Mouse (Mus musculus) kidney, postnatal 0 days (tissue): ENCODE results near the gene Mrap2. TPM values are rescaled to one million over a fixed set of nuclear protein-coding genes. Genes with fewer than 3 reads are reported as not detected.
"Not testable (repeated sequence)": the region's sequence is repeated elsewhere in the genome, so short reads cannot be mapped to it uniquely, and the experiment has no call there.

Experiments used
- ATAC-seq: fragments of 200-750 bp; cut with Nextera tagmentation; replicated peaks from 2 replicates; pipeline ENCODE4 v1.8.0; 2017; ENCODE audit warnings: low read depth, moderate number of reproducible peaks, moderate TSS enrichment, moderate library complexity; ENCODE audit not compliant: low FRiP score
- DNase-seq: peaks from one replicate; pipeline ENCODE4 v3.0.0-alpha.2; 2016; ENCODE audit warnings: low spot score
- H3K27ac ChIP-seq: fragments of 300-500 bp; sonication (generic); 2 replicates; pipeline ENCODE4 v1.5.1; 2014; ENCODE audit warnings: mild to moderate bottlenecking
- H3K27me3 ChIP-seq: fragments of 300-500 bp; sonication (generic); 2 replicates; pipeline ENCODE4 v1.6.1; 2014; ENCODE audit warnings: low read length, mixed read lengths; ENCODE audit not compliant: insufficient read depth
- H3K36me3 ChIP-seq: fragments of 300-500 bp; sonication (generic); 2 replicates; pipeline ENCODE4 v1.6.1; 2014; ENCODE audit warnings: low read length, mixed read lengths; ENCODE audit not compliant: insufficient read depth
- H3K4me1 ChIP-seq: fragments of 300-500 bp; sonication (generic); replicated peaks from 2 replicates; pipeline ENCODE4 v1.6.1; 2014; ENCODE audit warnings: antibody characterized with exemption, low read length, mixed read lengths; ENCODE audit not compliant: insufficient read depth
- H3K4me2 ChIP-seq: fragments of 300-500 bp; sonication (generic); 2 replicates; pipeline ENCODE4 v1.6.1; 2014; ENCODE audit warnings: mild to moderate bottlenecking, low read length, moderate library complexity, mixed read lengths
- H3K4me3 ChIP-seq: fragments of 300-500 bp; sonication (generic); replicated peaks from 2 replicates; pipeline ENCODE4 v1.5.1; 2014; ENCODE audit warnings: low read depth, low read length
- H3K9ac ChIP-seq: fragments of 300-500 bp; sonication (generic); 2 replicates; pipeline ENCODE4 v1.6.1; 2014; ENCODE audit warnings: low read depth, low read length
- H3K9me3 ChIP-seq: fragments of 300-500 bp; sonication (generic); replicated peaks from 2 replicates; pipeline ENCODE4 v1.6.1; 2016; ENCODE audit warnings: low read length, inconsistent platforms, mixed read lengths
- CTCF ChIP-seq: IDR thresholded peaks from 2 replicates; pipeline ENCODE4 v1.5.1; 2016; ENCODE audit warnings: antibody characterized with exemption, low read depth, mild to moderate bottlenecking, moderate library complexity
- WGBS: fragments of 180-500 bp; shearing (Covaris S2); extraction: QIAGEN DNeasy Blood & Tissue Kit; methylation state at CpG from one replicate; pipeline ENCODE4 v1.1.7; 2014; 5-methylcytosine and 5-hydroxymethylcytosine counted together
- polyA plus RNA-seq: library from polyadenylated mRNA; unstranded; fragments of >200 nt; fragmentation: Nextera tagmentation; extraction: Ambion mirVana; gene quantifications from 2 replicates; pipeline ENCODE4 v1.2.1, GENCODE M21; 2015

Mrap2 gene
- 0.05 and 0.14 TPM in 2 replicates for polyA plus RNA-seq

- Histone ChIP-seq H3K27ac (no peak within 1 kb of the TSS), H3K4me2 (peak within 1 kb of the TSS; percentile 63), H3K36me3 (no peaks in the 10 kb centered on the region), H3K27me3 (peaks cover 18% of the 10 kb centered on the region), H3K4me1 (peaks cover 9% of the 10 kb centered on the region; the same call in 1 of the 2 replicates), H3K4me3 (peak within 1 kb of the TSS; percentile 32), H3K9ac (no peak within 1 kb of the TSS), H3K9me3 (no peaks in the 10 kb centered on the region)
- DNase-seq (peak; percentile 44), ATAC-seq (peak; percentile 83)
- WGBS = 2% methylated on average over 29 of the region's 29 CpGs
- peak; percentile 52 for TF ChIP-seq CTCF
Observed at GRCm38 (mm10) chr9:87144106-87144505, at the start of gene Mrap2. TSS of gene Mrap2 (plus strand) at chr9:87144306.

- Histone ChIP-seq H3K4me3 (no peak overlapping the region), H3K9me3 (no peaks in the 10 kb centered on the region), H3K9ac (no peak overlapping the region), H3K4me1 (no peaks in the 10 kb centered on the region), H3K27ac (no peak overlapping the region), H3K4me2 (no peak overlapping the region), H3K27me3 (no peaks in the 10 kb centered on the region), H3K36me3 (no peaks in the 10 kb centered on the region)
- ATAC-seq = no peak
- 50% methylated on average over 2 of the region's 2 CpGs for WGBS
- peak; percentile 16 for DNase-seq
- peak; percentile 49 for TF ChIP-seq CTCF
Observed at GRCm38 (mm10) chr9:87097989-87098388, 46.1 kb upstream of the Mrap2 start.

- Histone ChIP-seq H3K4me1 (no peaks in the 10 kb centered on the region), H3K36me3 (no peaks in the 10 kb centered on the region), H3K9ac (no peak overlapping the region), H3K4me2 (no peak overlapping the region), H3K27ac (no peak overlapping the region), H3K4me3 (no peak overlapping the region), H3K9me3 (no peaks in the 10 kb centered on the region), H3K27me3 (no peaks in the 10 kb centered on the region)
- no peak for ATAC-seq
- DNase-seq = no peak
- TF ChIP-seq CTCF = no peak
- WGBS = 71% methylated on average over 5 of the region's 5 CpGs
Observed at GRCm38 (mm10) chr9:87115019-87115418, 29.1 kb upstream of the Mrap2 start.

- no peaks in the 10 kb centered on the region for H3K27me3 ChIP-seq
- no peak for TF ChIP-seq CTCF
- H3K27ac ChIP-seq = no peak overlapping the region
- no peaks in the 10 kb centered on the region for H3K36me3 ChIP-seq
- DNase-seq (no peak), ATAC-seq (no peak)
- H3K4me1 ChIP-seq = no peaks in the 10 kb centered on the region
- WGBS = 59% methylated on average over 6 of the region's 6 CpGs
- H3K4me3 ChIP-seq = no peak overlapping the region
- H3K9ac ChIP-seq = no peak overlapping the region
- no peaks in the 10 kb centered on the region for H3K9me3 ChIP-seq
- no peak overlapping the region for H3K4me2 ChIP-seq
Observed at GRCm38 (mm10) chr9:87115456-87115931, 28.6 kb upstream of the Mrap2 start.

- ATAC-seq (no peak), DNase-seq (no peak)
- TF ChIP-seq CTCF = no peak
- Histone ChIP-seq H3K4me1 (no peaks in the 10 kb centered on the region), H3K4me2 (no peak overlapping the region), H3K9me3 (no peaks in the 10 kb centered on the region), H3K27ac (no peak overlapping the region), H3K27me3 (no peaks in the 10 kb centered on the region), H3K36me3 (no peaks in the 10 kb centered on the region), H3K9ac (no peak overlapping the region), H3K4me3 (no peak overlapping the region)
- 77% methylated on average over 1 of the region's 1 CpGs for WGBS
Observed at GRCm38 (mm10) chr9:87115978-87116377, 28.1 kb upstream of the Mrap2 start.

- Histone ChIP-seq H3K27ac (no peak overlapping the region), H3K4me2 (no peak overlapping the region), H3K9me3 (no peaks in the 10 kb centered on the region), H3K4me1 (no peaks in the 10 kb centered on the region), H3K36me3 (no peaks in the 10 kb centered on the region), H3K4me3 (no peak overlapping the region), H3K9ac (no peak overlapping the region), H3K27me3 (no peaks in the 10 kb centered on the region)
- DNase-seq (no peak), ATAC-seq (no peak)
- 56% methylated on average over 3 of the region's 3 CpGs for WGBS
- no peak for TF ChIP-seq CTCF
Observed at GRCm38 (mm10) chr9:87118996-87119395, 25.1 kb upstream of the Mrap2 start.

GRCm38 (mm10) chr9:87121956-87122493 lies 22.1 kb upstream of the Mrap2 start:
- Histone ChIP-seq H3K9ac (no peak overlapping the region), H3K27ac (no peak overlapping the region), H3K4me2 (no peak overlapping the region), H3K9me3 (no peaks in the 10 kb centered on the region), H3K36me3 (no peaks in the 10 kb centered on the region), H3K4me3 (no peak overlapping the region), H3K27me3 (no peaks in the 10 kb centered on the region), H3K4me1 (no peaks in the 10 kb centered on the region)
- DNase-seq (no peak), ATAC-seq (no peak)
- TF ChIP-seq CTCF = no peak
- 62% methylated on average over 9 of the region's 9 CpGs for WGBS

GRCm38 (mm10) chr9:87127046-87127445 lies 17.1 kb upstream of the Mrap2 start:
- ATAC-seq, H3K4me2 ChIP-seq, H3K9me3 ChIP-seq, H3K27ac ChIP-seq, H3K9ac ChIP-seq, DNase-seq, H3K27me3 ChIP-seq, H3K4me1 ChIP-seq, H3K4me3 ChIP-seq, H3K36me3 ChIP-seq: not testable (repeated sequence)
- 74% methylated on average over 6 of the region's 6 CpGs for WGBS
